Mouse (Mus musculus) neural tube, embryonic 11.5 days (tissue): ENCODE data around the gene Lrriq4. TPM values are rescaled to one million over a fixed set of nuclear protein-coding genes. Genes with fewer than 3 reads are reported as not detected.

Source experiments
- ATAC-seq: fragments of 200-750 bp; cut with Nextera tagmentation; 2 replicates; pipeline ENCODE4 v1.8.0; 2017; ENCODE audit warnings: moderate number of reproducible peaks, mild to moderate bottlenecking, moderate TSS enrichment, moderate library complexity; ENCODE audit not compliant: insufficient read depth, low FRiP score, low TSS enrichment
- DNase-seq: peaks from one replicate; pipeline ENCODE4 v3.0.0-alpha.2; 2015; ENCODE audit warnings: low spot score
- H3K27ac ChIP-seq: fragments of 300-500 bp; sonication (generic); 2 replicates; pipeline ENCODE4 v1.5.1; 2014; ENCODE audit warnings: low read depth, mild to moderate bottlenecking, low read length
- H3K27me3 ChIP-seq: fragments of 300-500 bp; sonication (generic); 2 replicates; pipeline ENCODE4 v1.6.1; 2014; ENCODE audit warnings: mild to moderate bottlenecking, low read length, mixed read lengths; ENCODE audit not compliant: control insufficient read depth, insufficient read depth
- H3K36me3 ChIP-seq: fragments of 300-500 bp; sonication (generic); 2 replicates; pipeline ENCODE4 v1.6.1; 2014; ENCODE audit warnings: mild to moderate bottlenecking, low read length, moderate library complexity, mixed read lengths; ENCODE audit not compliant: control insufficient read depth, insufficient read depth
- H3K4me1 ChIP-seq: fragments of 300-500 bp; sonication (generic); 2 replicates; pipeline ENCODE4 v1.6.1; 2014; ENCODE audit warnings: low read length, mixed read lengths; ENCODE audit not compliant: control insufficient read depth, insufficient read depth
- H3K4me2 ChIP-seq: fragments of 300-500 bp; sonication (generic); 2 replicates; pipeline ENCODE4 v1.6.1; 2014; ENCODE audit warnings: low read depth, mild to moderate bottlenecking, moderate library complexity
- H3K4me3 ChIP-seq: fragments of 300-500 bp; sonication (generic); 2 replicates; pipeline ENCODE4 v1.5.1; 2014; ENCODE audit warnings: low read depth, low read length
- H3K9ac ChIP-seq: fragments of 300-500 bp; sonication (generic); 2 replicates; pipeline ENCODE4 v1.6.1; 2014; ENCODE audit warnings: mild to moderate bottlenecking, low read length
- H3K9me3 ChIP-seq: fragments of 300-500 bp; sonication (generic); 2 replicates; pipeline ENCODE4 v1.6.1; 2016; ENCODE audit warnings: low read length; ENCODE audit not compliant: control insufficient read depth
- WGBS: fragments of 180-500 bp; shearing (Covaris S2); extraction: QIAGEN DNeasy Blood & Tissue Kit; methylation state at CpG from one replicate; pipeline ENCODE4 v1.1.7; 2014; 5-methylcytosine and 5-hydroxymethylcytosine counted together
- polyA plus RNA-seq: library from polyadenylated mRNA; unstranded; fragments of >200 nt; fragmentation: Nextera tagmentation; extraction: Ambion mirVana; gene quantifications from 2 replicates; pipeline ENCODE4 v1.2.1, GENCODE M21; 2014

The Lrriq4 gene
- 0.16 TPM in 1 of 2 replicates, not detected in the other for polyA plus RNA-seq

DNA sequence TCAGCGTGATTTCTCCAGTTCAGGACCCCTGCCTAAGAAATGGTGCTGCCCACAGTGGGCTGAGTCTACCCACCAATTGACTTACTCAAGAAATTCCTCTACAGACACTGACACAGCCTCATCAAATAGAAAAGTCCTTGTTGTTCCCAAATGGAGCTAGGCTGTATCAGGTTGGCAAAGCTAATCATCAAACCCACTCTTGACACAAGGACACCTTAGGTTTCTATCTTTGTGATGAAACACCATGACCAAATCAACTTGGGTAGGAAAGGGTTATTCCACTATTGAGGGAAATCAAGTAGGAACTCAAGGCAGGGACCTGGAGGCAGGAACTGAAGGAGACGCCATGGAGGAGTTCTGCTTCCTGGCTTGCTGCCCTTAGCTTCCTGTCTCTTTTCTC lies at the start of gene Lrriq4:
Lrriq4 (plus strand) TSS at position 301 of the 400 bp plus-strand sequence.
- no peak for ATAC-seq
- Histone ChIP-seq H3K9me3 (no peaks in the 10 kb centered on the region), H3K9ac (no peak within 1 kb of the TSS), H3K4me1 (no peaks in the 10 kb centered on the region), H3K27me3 (peaks cover under 1% of the 10 kb centered on the region; the same call in 1 of the 2 replicates), H3K27ac (no peak within 1 kb of the TSS), H3K36me3 (no peaks in the 10 kb centered on the region), H3K4me2 (no peak within 1 kb of the TSS), H3K4me3 (no peak within 1 kb of the TSS)
- 74% methylated on average over 2 of the region's 2 CpGs for WGBS
- DNase-seq: no peak

DNA sequence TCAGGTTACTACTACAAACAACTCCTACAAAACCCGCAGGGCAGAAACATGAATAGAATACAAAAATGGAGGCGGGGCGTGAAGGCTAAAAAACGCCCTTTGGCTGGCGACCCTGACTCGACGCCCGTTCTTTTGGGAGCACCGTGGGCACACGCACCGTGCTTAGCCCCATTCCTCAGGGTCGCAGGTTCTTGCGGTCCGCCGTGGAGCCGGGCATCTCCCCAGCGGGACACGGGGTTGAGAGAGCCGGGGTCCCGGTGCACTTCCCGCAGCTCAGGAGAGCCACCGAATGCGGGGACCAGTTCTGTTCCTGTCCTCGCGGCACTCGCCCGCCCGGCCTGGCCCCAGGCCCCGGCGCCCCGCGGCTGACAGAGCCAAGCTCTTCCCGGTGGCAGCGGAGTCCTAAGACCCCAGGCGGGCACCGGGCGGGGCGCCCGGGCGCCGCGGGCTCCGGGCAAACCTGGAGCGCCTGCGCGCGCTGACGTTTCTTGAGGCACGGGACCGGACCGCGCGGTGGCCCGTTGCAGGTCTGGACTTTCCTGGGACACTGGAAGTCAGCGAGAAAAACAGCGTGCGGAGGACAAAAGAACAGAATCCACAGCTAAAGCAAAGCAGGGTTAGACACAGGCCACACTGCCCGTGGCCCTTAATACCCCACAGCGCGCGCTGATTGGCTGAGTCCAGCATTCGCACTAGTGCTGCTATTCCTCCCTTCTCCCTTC lies 49.0 kb upstream of the Lrriq4 start:
- H3K36me3 ChIP-seq: no peaks in the 10 kb centered on the region
- peak overlapping the region; percentile 76 for H3K4me3 ChIP-seq
- ATAC-seq: peak; percentile 77
- DNase-seq: peak; percentile 69
- H3K9ac ChIP-seq: peak overlapping the region; percentile 89
- H3K27ac ChIP-seq: peak overlapping the region; percentile 60
- H3K27me3 ChIP-seq: no peaks in the 10 kb centered on the region
- no peaks in the 10 kb centered on the region for H3K9me3 ChIP-seq
- H3K4me2 ChIP-seq: peak overlapping the region; percentile 82
- H3K4me1 ChIP-seq: peaks cover 3% of the 10 kb centered on the region; the same call in 1 of the 2 replicates
- under 1% methylated on average over 62 of the region's 62 CpGs for WGBS

DNA sequence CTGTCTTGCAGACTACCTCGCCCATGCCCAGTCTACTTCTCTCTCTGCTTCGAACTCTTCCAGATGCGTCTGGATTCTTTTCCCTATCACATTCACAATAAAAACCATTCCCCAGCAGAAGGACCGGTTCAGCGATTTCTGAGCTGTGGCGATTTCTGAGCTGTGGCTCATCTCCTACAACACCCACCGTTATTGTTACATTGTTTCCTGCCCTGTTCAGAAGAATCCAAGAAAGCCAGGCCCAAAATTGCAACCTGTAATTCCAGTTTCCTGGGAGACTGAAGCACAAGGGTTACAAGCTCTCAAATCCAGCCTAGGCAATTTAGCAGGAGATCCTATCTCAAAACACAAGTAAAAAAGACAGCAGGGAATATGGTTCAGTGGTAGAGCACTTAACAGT lies 47.0 kb upstream of the Lrriq4 start:
- H3K27ac ChIP-seq: no peak overlapping the region
- no peak overlapping the region for H3K9ac ChIP-seq
- no peak overlapping the region for H3K4me3 ChIP-seq
- no peak overlapping the region for H3K4me2 ChIP-seq
- no peaks in the 10 kb centered on the region for H3K27me3 ChIP-seq
- WGBS: 85% methylated on average over 7 of the region's 7 CpGs
- DNase-seq (no peak), ATAC-seq (no peak)
- no peaks in the 10 kb centered on the region for H3K36me3 ChIP-seq
- no peaks in the 10 kb centered on the region for H3K9me3 ChIP-seq
- peaks cover 3% of the 10 kb centered on the region; the same call in 1 of the 2 replicates for H3K4me1 ChIP-seq

- peak within 1 kb of the TSS; percentile 52 for H3K4me3 ChIP-seq
- ATAC-seq: no peak
- H3K36me3 ChIP-seq: no peaks in the 10 kb centered on the region
- peak within 1 kb of the TSS; percentile 48 for H3K9ac ChIP-seq
- peak within 1 kb of the TSS; percentile 20; the same call in 1 of the 2 replicates for H3K27ac ChIP-seq
- 1% methylated on average over 32 of the region's 32 CpGs for WGBS
- DNase-seq: peak; percentile 67
- no peaks in the 10 kb centered on the region for H3K27me3 ChIP-seq
- H3K4me2 ChIP-seq: peak within 1 kb of the TSS; percentile 69
- H3K4me1 ChIP-seq: peaks cover 6% of the 10 kb centered on the region; the same call in 1 of the 2 replicates
- no peaks in the 10 kb centered on the region for H3K9me3 ChIP-seq
Observed at GRCm38 (mm10) chr3:30599711-30600545, 44.4 kb upstream of the Lrriq4 start, which contains the start of gene Actrt3. Gene Actrt3, minus strand, starts transcription at chr3:30599939.

DNA sequence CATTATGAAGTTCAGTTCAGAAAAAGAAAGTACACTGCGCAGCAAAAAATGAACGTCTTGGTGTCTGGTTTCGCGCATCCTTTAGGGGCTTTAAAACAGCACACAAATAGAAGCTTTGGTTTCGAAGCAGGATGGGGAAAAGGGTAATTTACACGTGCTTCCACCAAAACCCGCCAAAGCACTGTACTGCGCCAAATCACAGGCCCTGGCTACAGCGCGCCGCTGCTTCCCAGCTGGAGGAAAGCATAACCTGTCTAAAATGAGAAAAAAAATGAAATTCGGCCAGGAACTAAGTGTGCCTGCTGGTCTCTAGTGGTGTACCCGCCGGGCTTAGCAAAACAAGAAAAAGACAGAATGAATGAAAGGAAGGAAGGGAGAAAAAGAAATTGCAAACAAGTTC lies 43.6 kb upstream of the Lrriq4 start:
- peak overlapping the region; percentile 69 for H3K4me2 ChIP-seq
- H3K9ac ChIP-seq: peak overlapping the region; percentile 48
- peak overlapping the region; percentile 20; the same call in 1 of the 2 replicates for H3K27ac ChIP-seq
- no peaks in the 10 kb centered on the region for H3K36me3 ChIP-seq
- ATAC-seq (no peak), DNase-seq (peak; percentile 56)
- no peaks in the 10 kb centered on the region for H3K27me3 ChIP-seq
- WGBS: under 1% methylated on average over 14 of the region's 14 CpGs
- peak overlapping the region; percentile 52 for H3K4me3 ChIP-seq
- no peaks in the 10 kb centered on the region for H3K9me3 ChIP-seq
- H3K4me1 ChIP-seq: peaks cover 6% of the 10 kb centered on the region; the same call in 1 of the 2 replicates

GRCm38 (mm10) chr3:30601175-30601574 lies 43.1 kb upstream of the Lrriq4 start:
- no peak overlapping the region for H3K27ac ChIP-seq
- peak overlapping the region; percentile 88 for H3K4me3 ChIP-seq
- H3K4me2 ChIP-seq: peak overlapping the region; percentile 69
- H3K4me1 ChIP-seq: peaks cover 6% of the 10 kb centered on the region; the same call in 1 of the 2 replicates
- under 1% methylated on average over 17 of the region's 17 CpGs for WGBS
- H3K9me3 ChIP-seq: no peaks in the 10 kb centered on the region
- no peaks in the 10 kb centered on the region for H3K36me3 ChIP-seq
- DNase-seq (peak; percentile 88), ATAC-seq (peak; percentile 46)
- H3K9ac ChIP-seq: no peak overlapping the region
- no peaks in the 10 kb centered on the region for H3K27me3 ChIP-seq

DNA sequence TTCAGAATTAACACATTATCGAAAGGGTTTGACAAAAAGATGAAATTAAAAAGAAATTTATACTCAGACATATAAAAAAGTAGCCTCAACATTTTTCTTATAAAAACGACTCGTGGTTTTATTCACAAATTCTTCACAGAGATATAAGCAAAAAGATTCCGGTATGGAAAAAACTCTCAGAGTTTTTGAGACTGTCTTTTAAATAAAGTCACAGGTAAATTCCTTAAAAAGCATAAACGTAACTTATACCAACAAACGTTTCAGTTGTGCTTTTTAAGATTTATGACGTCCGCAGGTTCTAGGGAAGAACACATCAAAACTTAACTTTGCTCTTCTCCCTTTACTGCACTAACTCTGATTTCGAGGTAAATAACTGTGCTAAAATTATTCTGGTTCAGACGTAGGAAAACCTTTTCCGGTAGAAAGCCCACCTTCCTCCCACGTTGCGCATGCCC lies 42.7 kb upstream of the Lrriq4 start:
- Histone ChIP-seq H3K27ac (peak overlapping the region; percentile 95), H3K9ac (no peak overlapping the region; the same call in 1 of the 2 replicates), H3K4me1 (peaks cover 6% of the 10 kb centered on the region; the same call in 1 of the 2 replicates), H3K4me2 (peak overlapping the region; percentile 69), H3K27me3 (no peaks in the 10 kb centered on the region), H3K4me3 (peak overlapping the region; percentile 88), H3K9me3 (no peaks in the 10 kb centered on the region), H3K36me3 (no peaks in the 10 kb centered on the region)
- DNase-seq (no peak), ATAC-seq (no peak)
- 1% methylated on average over 13 of the region's 13 CpGs for WGBS

DNA sequence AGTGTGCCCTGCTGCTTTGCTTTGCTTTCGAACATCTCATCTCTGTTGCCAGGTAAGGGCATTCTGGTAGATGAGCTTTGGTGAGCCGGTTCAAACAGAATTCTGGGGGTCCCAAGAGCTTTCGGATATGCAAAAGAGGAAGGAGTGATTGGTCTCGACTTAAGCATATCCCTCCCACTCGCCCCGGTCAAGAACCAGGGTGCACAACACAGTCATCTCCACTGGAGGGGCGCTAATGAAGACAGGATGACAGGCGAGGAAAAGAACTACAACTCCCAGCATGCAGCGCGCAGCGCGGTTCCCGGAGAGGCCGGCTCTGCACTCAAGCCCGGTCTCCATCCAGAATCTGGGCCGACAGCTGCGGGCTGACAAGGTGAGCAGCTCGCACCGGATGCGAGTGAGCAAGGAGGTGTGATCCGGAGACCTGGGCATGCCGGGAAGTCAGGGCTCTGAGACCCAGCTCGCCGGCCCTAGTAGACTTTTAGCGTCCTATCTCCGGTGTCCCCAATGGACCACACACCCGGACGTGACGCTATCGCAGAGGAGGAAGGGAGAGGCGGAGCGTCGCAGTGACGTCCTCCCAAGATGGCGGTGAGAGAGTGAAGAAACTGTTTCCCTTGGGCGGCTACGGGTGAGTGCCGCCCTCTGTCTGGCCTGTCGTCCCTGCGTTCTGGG lies 42.1 kb upstream of the Lrriq4 start, which contains the start of gene Mynn:
Mynn (plus strand) TSS at position 1 of the 675 bp plus-strand sequence.
- H3K9ac ChIP-seq: peak within 1 kb of the TSS; percentile 76
- WGBS: under 1% methylated on average over 40 of the region's 40 CpGs
- no peaks in the 10 kb centered on the region for H3K36me3 ChIP-seq
- H3K4me3 ChIP-seq: peak within 1 kb of the TSS; percentile 88
- H3K9me3 ChIP-seq: no peaks in the 10 kb centered on the region
- H3K4me2 ChIP-seq: peak within 1 kb of the TSS; percentile 69
- H3K27me3 ChIP-seq: no peaks in the 10 kb centered on the region
- peaks cover 6% of the 10 kb centered on the region; the same call in 1 of the 2 replicates for H3K4me1 ChIP-seq
- DNase-seq: peak; percentile 98
- peak; percentile 93 for ATAC-seq
- peak within 1 kb of the TSS; percentile 95 for H3K27ac ChIP-seq
